ENCODE assay signal across 8 mouse cellular contexts in genomic region chr16:18424364-18425045, GRCm38 (mm10). TPM values are rescaled to one million over a fixed set of nuclear protein-coding genes. Genes with fewer than 3 reads are reported as not detected.
DNase-seq lines count a peak whose midpoint lies in the region; ATAC-seq and TF ChIP-seq lines count a peak whose summit lies in the region.

No protein-coding gene starts in this region.

- H3K4me2 ChIP-seq in midbrain, embryonic 14.5 days (ENCODE audit: low read length), result peak overlapping the region; percentile 74
- H3K4me2 ChIP-seq in hindbrain, embryonic 15.5 days, result peak overlapping the region; percentile 81
- H3K4me2 ChIP-seq in neural tube, embryonic 15.5 days, result peak overlapping the region; percentile 90

- no peak for TF ChIP-seq CTCF in gastrocnemius, adult 2 months (IDR thresholded peaks at IDR 0.05)

- H3K4me3 ChIP-seq in gastrocnemius, adult 2 months, result peak overlapping the region; percentile 83
- no peak overlapping the region for H3K4me3 ChIP-seq in midbrain, embryonic 14.5 days (replicated peaks; ENCODE audit: low read depth, low read length)
- no peak overlapping the region for H3K4me3 ChIP-seq in midbrain, embryonic 10.5 days
- H3K4me3 ChIP-seq in hindbrain, embryonic 15.5 days, result no peak overlapping the region
- H3K4me3 ChIP-seq in neural tube, embryonic 15.5 days (replicated peaks), result no peak overlapping the region

- intact Hi-C loops in gastrocnemius, adult 2 months (cut with DNase I), result no loop called here
- intact Hi-C loops in gastrocnemius, postnatal 36 days (cut with DNase I), result no loop called here

- H3K27ac ChIP-seq in gastrocnemius, adult 2 months, result peak overlapping the region; percentile 92
- H3K27ac ChIP-seq in midbrain, embryonic 14.5 days (replicated peaks; ENCODE audit: low read depth, low read length), result no peak overlapping the region
- no peak overlapping the region for H3K27ac ChIP-seq in midbrain, embryonic 10.5 days (replicated peaks)
- H3K27ac ChIP-seq in hindbrain, embryonic 15.5 days (replicated peaks), result 0 out of 2 replicates have a peak overlapping the region, but pooled peaks have one; percentile 18
- no peak overlapping the region for H3K27ac ChIP-seq in neural tube, embryonic 15.5 days (replicated peaks)

- peaks cover 22% of the 10 kb centered on the region for H3K4me1 ChIP-seq in midbrain, embryonic 14.5 days (ENCODE audit: control insufficient read depth, insufficient read depth, low read length)
- H3K4me1 ChIP-seq in midbrain, embryonic 10.5 days, result peaks cover 35% of the 10 kb centered on the region
- H3K4me1 ChIP-seq in hindbrain, embryonic 15.5 days (replicated peaks), result peaks cover 36% of the 10 kb centered on the region
- peaks cover 30% of the 10 kb centered on the region for H3K4me1 ChIP-seq in neural tube, embryonic 15.5 days

- no peak for ATAC-seq in midbrain, embryonic 14.5 days (ENCODE audit: low FRiP score, low TSS enrichment)
- no peak for ATAC-seq in hindbrain, embryonic 15.5 days (ENCODE audit: low FRiP score, low read depth)
- no peak for ATAC-seq in neural tube, embryonic 15.5 days (ENCODE audit: low FRiP score)

- H3K9me3 ChIP-seq in midbrain, embryonic 14.5 days (ENCODE audit: control insufficient read depth, low read length), result no peaks in the 10 kb centered on the region
- H3K9me3 ChIP-seq in midbrain, embryonic 10.5 days (replicated peaks), result no peaks in the 10 kb centered on the region
- no peaks in the 10 kb centered on the region for H3K9me3 ChIP-seq in hindbrain, embryonic 15.5 days
- no peaks in the 10 kb centered on the region for H3K9me3 ChIP-seq in neural tube, embryonic 15.5 days (replicated peaks)

- H3K36me3 ChIP-seq in midbrain, embryonic 14.5 days (ENCODE audit: control insufficient read depth, insufficient read depth, low read length), result peaks cover 7% of the 10 kb centered on the region
- H3K36me3 ChIP-seq in midbrain, embryonic 10.5 days, result peaks cover 28% of the 10 kb centered on the region
- peaks cover 16% of the 10 kb centered on the region for H3K36me3 ChIP-seq in hindbrain, embryonic 15.5 days
- peaks cover 10% of the 10 kb centered on the region for H3K36me3 ChIP-seq in neural tube, embryonic 15.5 days

- DNase-seq in gastrocnemius, adult 2 months, result no peak
- DNase-seq in gastrocnemius, postnatal 4 days (ENCODE audit: low spot score in 2 of 2), result no peak
- DNase-seq in midbrain, embryonic 14.5 days, result no peak
- no peak for DNase-seq in midbrain, embryonic 10.5 days (ENCODE audit: low spot score)
- DNase-seq in gastrocnemius, postnatal 36 days, result no peak
- no peak for DNase-seq in urinary bladder, postnatal 10 days (ENCODE audit: low spot score)

- WGBS in midbrain, embryonic 14.5 days, result 81% methylated on average over 11 of the region's 11 CpGs
- 88% methylated on average over 11 of the region's 11 CpGs for WGBS in midbrain, embryonic 10.5 days
- 62% methylated on average over 11 of the region's 11 CpGs for WGBS in hindbrain, embryonic 15.5 days
- WGBS in neural tube, embryonic 15.5 days, result 64% methylated on average over 11 of the region's 11 CpGs

- no peaks in the 10 kb centered on the region for H3K27me3 ChIP-seq in midbrain, embryonic 14.5 days (ENCODE audit: control insufficient read depth, insufficient read depth, low read length)
- no peaks in the 10 kb centered on the region for H3K27me3 ChIP-seq in midbrain, embryonic 10.5 days (ENCODE audit: low read depth, poor library complexity, severe bottlenecking)
- no peaks in the 10 kb centered on the region for H3K27me3 ChIP-seq in hindbrain, embryonic 15.5 days
- H3K27me3 ChIP-seq in neural tube, embryonic 15.5 days (replicated peaks), result no peaks in the 10 kb centered on the region

- no peak overlapping the region for H3K9ac ChIP-seq in midbrain, embryonic 14.5 days (replicated peaks; ENCODE audit: low read length)
- H3K9ac ChIP-seq in hindbrain, embryonic 15.5 days, result 0 out of 2 replicates have a peak overlapping the region, but pooled peaks have one; percentile 9
- no peak overlapping the region for H3K9ac ChIP-seq in neural tube, embryonic 15.5 days (replicated peaks)

RNA-seq across cellular contexts. Expression of gene Txnrd2, which starts 1.7 kb away (rescaled TPM):
- 10 to 100 TPM; 18.9 to 21.4 TPM for total RNA-seq in gastrocnemius, adult 2 months (2021)
- total RNA-seq in gastrocnemius, postnatal 4 days (2021), result 10 to 100 TPM; 10.1 to 14.9 TPM
- polyA plus RNA-seq in midbrain, embryonic 14.5 days (2014; fragmentation: Nextera tagmentation; extraction: Ambion mirVana), result 24.9 and 28.7 TPM in 2 replicates
- polyA plus RNA-seq in midbrain, embryonic 10.5 days (2016; fragmentation: Nextera tagmentation; extraction: Ambion mirVana), result 30.6 and 30.7 TPM in 2 replicates
- 31.0 and 31.7 TPM in 2 replicates for polyA plus RNA-seq in hindbrain, embryonic 15.5 days (2015; fragmentation: Nextera tagmentation; extraction: Ambion mirVana)
- polyA plus RNA-seq in neural tube, embryonic 15.5 days (2015; fragmentation: Nextera tagmentation; extraction: Ambion mirVana), result 28.3 and 30.9 TPM in 2 replicates
- total RNA-seq in gastrocnemius, postnatal 36 days (2021), result 10 to 100 TPM; 16.4 to 17.6 TPM

RNA-seq across cellular contexts. Expression of gene Comt, which starts 2.1 kb away (rescaled TPM):
- 10 to 100 TPM; 35.4 to 43.5 TPM for total RNA-seq in gastrocnemius, adult 2 months (2021)
- 10 to 100 TPM; 52.9 to 62.8 TPM for total RNA-seq in gastrocnemius, postnatal 4 days (2021)
- polyA plus RNA-seq in midbrain, embryonic 14.5 days (2014; fragmentation: Nextera tagmentation; extraction: Ambion mirVana), result 79.9 and 81.3 TPM in 2 replicates
- polyA plus RNA-seq in midbrain, embryonic 10.5 days (2016; fragmentation: Nextera tagmentation; extraction: Ambion mirVana), result 62.0 and 66.0 TPM in 2 replicates
- 106 and 113 TPM in 2 replicates for polyA plus RNA-seq in hindbrain, embryonic 15.5 days (2015; fragmentation: Nextera tagmentation; extraction: Ambion mirVana)
- polyA plus RNA-seq in neural tube, embryonic 15.5 days (2015; fragmentation: Nextera tagmentation; extraction: Ambion mirVana), result 117 and 128 TPM in 2 replicates
- total RNA-seq in gastrocnemius, postnatal 36 days (2021), result 10 to 100 TPM; 35.4 to 38.4 TPM

Comparison
In these comparisons a context has a peak if more than half of its experiments do, and no peak if none do; other contexts are left out.
1. H3K27ac ChIP-seq: peak in gastrocnemius, adult 2 months (single experiment) and hindbrain, embryonic 15.5 days (single experiment); none in midbrain, embryonic 14.5 days (single experiment), midbrain, embryonic 10.5 days (single experiment) and neural tube, embryonic 15.5 days (single experiment).
2. Peak in every context shown above with its lines, with median percentiles within 50 percentile points of each other: H3K4me2 ChIP-seq.